Mouse (Mus musculus): Measurements from ENCODE around the gene Olfr1466. TPM values are rescaled to one million over a fixed set of nuclear protein-coding genes. Genes with fewer than 3 reads are reported as not detected.

The Olfr1466 gene
- not detected in 2 replicates for total RNA-seq (2017)

DNA sequence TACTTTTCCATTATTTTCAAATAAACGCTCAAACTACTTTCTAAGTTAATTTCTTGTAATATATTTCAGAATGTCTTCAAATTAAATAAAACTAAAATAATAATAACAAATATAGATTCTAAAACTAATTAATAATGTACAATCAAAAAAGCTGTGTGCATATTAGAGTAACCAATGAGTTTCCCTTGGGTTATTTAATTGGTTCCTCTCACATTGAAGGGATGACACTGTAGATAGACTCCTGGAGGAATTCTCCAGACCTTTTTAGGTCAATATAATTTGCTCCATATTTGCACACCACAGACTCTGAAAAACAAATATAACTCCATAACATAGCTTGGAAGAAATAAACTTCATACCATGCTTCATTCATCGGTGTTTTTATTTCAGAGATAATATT lies at the start of gene Olfr1466:
Olfr1466 (plus strand) TSS at position 301 of the 400 bp plus-strand sequence.
- ATAC-seq (replicated peaks; ENCODE audit: low read depth, poor library complexity, severe bottlenecking): no peak

DNA sequence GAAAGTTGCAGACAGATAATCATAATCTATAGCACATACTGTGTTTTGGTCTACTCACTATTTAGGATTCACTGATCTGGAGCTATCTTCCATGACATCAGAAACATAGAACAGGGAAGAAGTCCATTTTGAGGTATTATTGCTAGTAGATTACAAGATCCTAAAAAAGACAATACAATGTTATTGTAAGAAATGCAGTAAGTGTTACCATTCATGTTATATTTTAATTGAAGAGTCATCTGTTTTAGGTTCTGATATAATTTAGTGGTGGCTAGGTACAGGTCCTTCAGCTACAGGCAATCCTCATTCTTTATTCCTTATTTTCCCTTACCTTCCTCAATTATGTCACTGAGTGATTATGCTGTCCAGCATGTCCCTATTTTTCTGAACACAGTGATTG lies 23.2 kb upstream of the Olfr1466 start, which contains the start of gene Olfr1465:
Olfr1465 (minus strand) TSS at position 101 of the 400 bp plus-strand sequence.
- no peak for ATAC-seq (replicated peaks; ENCODE audit: low read depth, poor library complexity, severe bottlenecking)

DNA sequence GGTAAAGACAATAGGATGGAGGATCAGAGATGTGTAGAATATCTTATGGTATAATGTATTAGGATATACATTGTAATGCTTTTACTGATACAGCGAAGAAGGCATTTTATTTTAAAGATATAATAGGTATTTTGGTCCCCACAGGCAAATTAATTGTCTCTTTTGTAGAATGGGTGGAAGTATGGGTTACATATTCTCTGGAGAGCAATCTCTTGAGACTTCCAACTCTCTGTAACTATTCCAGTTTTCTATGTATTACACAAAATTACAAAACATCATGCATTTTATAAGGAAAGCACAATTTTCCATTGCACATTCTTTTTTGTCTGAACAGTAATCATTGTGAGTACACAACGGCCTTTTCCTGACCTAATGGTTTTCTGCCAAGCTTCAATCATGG lies 23.3 kb downstream of the Olfr1466 start, which contains the start of gene Olfr1467:
Olfr1467 (plus strand) TSS at position 301 of the 400 bp plus-strand sequence.
- no peak for ATAC-seq (replicated peaks; ENCODE audit: low read depth, poor library complexity, severe bottlenecking)

Other genes starting within 250 kb of the Olfr1466 start
- gene Olfr1457, start 241.0 kb upstream of the Olfr1466 start, total RNA-seq (2017): not detected in 2 replicates
- not detected in 2 replicates for gene Olfr1458, start 232.1 kb upstream of the Olfr1466 start, total RNA-seq (2017)
- not detected in 2 replicates for gene Olfr1459, start 189.3 kb upstream of the Olfr1466 start, total RNA-seq (2017)
- gene Olfr1461, start 175.9 kb upstream of the Olfr1466 start, total RNA-seq (2017): not detected in 2 replicates
- gene Olfr1462, start 153.1 kb upstream of the Olfr1466 start, total RNA-seq (2017): not detected in 2 replicates
- not detected in 2 replicates for gene Olfr1463, start 107.5 kb upstream of the Olfr1466 start, total RNA-seq (2017)
- not detected in 2 replicates for gene Olfr1465, start 23.3 kb upstream of the Olfr1466 start, total RNA-seq (2017)
- gene Olfr1467, start 23.4 kb downstream of the Olfr1466 start, total RNA-seq (2017): not detected in 2 replicates
- not detected in 2 replicates for gene Olfr1469, start 69.0 kb downstream of the Olfr1466 start, total RNA-seq (2017)
- not detected in 2 replicates for gene Olfr1471, start 104.5 kb downstream of the Olfr1466 start, total RNA-seq (2017)
- gene Olfr1472, start 117.2 kb downstream of the Olfr1466 start, total RNA-seq (2017): not detected in 2 replicates
- not detected in 2 replicates for gene Olfr1474, start 130.7 kb downstream of the Olfr1466 start, total RNA-seq (2017)
- not detected in 2 replicates for gene Olfr1475, start 141.3 kb downstream of the Olfr1466 start, total RNA-seq (2017)
- gene Olfr1477, start 161.7 kb downstream of the Olfr1466 start, total RNA-seq (2017): not detected in 2 replicates
- gene Olfr1480, start 189.1 kb downstream of the Olfr1466 start, total RNA-seq (2017): not detected in 2 replicates
- not detected in 2 replicates for gene Olfr1484, start 244.6 kb downstream of the Olfr1466 start, total RNA-seq (2017)

Data from common myeloid progenitor, adult 5-6 weeks (primary cell).